Mouse (Mus musculus): ENCODE measurements around the gene Usp6nl.

The Usp6nl gene

GRCm38 (mm10) chr2:6478361-6478965, 156.0 kb downstream of the Usp6nl start:
- no peak for DNase-seq

GRCm38 (mm10) chr2:6478966-6479391, 156.5 kb downstream of the Usp6nl start:
- peak; percentile 39 for DNase-seq

- DNase-seq: no peak
Measured at GRCm38 (mm10) chr2:6479620-6480019, 157.2 kb downstream of the Usp6nl start.

- no peak for DNase-seq
Measured at GRCm38 (mm10) chr2:6481966-6482365, 159.5 kb downstream of the Usp6nl start.

GRCm38 (mm10) chr2:6482411-6482810, 159.9 kb downstream of the Usp6nl start:
- no peak for DNase-seq

GRCm38 (mm10) chr2:6483081-6483992, 160.9 kb downstream of the Usp6nl start:
- no peak for DNase-seq

GRCm38 (mm10) chr2:6484179-6484578, 161.7 kb downstream of the Usp6nl start:
- DNase-seq: no peak

- DNase-seq: no peak
Measured at GRCm38 (mm10) chr2:6487566-6488488, 165.4 kb downstream of the Usp6nl start.

GRCm38 (mm10) chr2:6488489-6489056, 166.1 kb downstream of the Usp6nl start:
- no peak for DNase-seq

- no peak for DNase-seq
Measured at GRCm38 (mm10) chr2:6490076-6490475, 167.6 kb downstream of the Usp6nl start.

GRCm38 (mm10) chr2:6490870-6491269, 168.4 kb downstream of the Usp6nl start:
- DNase-seq: no peak

GRCm38 (mm10) chr2:6493886-6494285, 171.4 kb downstream of the Usp6nl start:
- no peak for DNase-seq
